Mouse (Mus musculus): ENCODE data around the gene Evx2.

The Evx2 gene

DNA sequence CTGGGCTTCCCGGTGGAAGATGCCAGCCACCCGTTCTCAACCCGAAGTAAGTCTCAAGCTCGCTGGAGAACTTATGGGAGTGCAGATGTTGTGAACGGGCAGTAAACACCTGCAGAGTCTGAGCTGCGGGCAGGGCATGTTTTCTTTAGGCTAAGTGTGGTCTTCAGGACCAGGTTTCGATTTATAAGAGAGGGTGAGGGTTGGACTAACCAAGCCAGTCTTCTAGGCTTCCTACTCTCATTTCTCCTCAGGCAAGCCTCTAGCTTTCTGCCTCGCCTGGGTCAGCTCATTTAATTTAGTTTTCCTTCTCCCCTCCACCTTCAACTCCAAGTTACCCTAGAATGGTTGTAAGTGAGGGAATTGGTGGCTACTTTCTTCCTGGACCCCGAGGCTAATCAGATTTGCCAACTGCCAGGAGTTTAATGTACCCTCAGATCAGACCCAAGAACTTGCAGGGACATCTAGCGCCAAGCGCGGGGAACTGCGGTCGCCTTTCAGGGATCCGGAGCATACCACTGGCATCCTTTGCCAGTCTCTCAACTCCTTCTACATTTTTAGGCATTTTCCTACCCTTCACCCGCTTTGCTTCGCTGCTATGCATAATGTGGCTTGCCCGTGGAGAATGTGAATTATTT is 4.1 kb upstream of the Evx2 start:
- DNase-seq (ENCODE audit: low spot score) = peak; percentile 30

DNA sequence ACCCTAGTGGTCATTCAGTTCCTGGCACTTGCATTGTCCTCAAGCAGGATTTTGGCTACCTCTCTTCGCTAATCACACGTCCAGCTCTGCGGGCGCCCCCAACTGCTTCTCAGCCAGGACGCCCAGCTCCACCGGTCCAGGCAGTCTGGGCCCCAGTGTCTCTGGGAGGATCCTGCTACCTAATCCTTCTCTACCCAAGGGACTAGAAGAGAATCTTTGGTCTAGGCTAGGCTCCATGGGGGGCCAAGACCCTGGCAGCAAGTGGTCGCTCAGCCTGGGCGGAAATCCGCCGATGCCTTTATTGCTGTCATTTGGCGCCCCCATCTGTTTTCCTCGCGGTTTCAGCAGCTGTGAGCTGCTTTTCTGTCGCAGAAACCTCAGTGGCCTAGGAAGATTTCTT is 2.3 kb upstream of the Evx2 start:
- no peak for DNase-seq (ENCODE audit: low spot score)

DNA sequence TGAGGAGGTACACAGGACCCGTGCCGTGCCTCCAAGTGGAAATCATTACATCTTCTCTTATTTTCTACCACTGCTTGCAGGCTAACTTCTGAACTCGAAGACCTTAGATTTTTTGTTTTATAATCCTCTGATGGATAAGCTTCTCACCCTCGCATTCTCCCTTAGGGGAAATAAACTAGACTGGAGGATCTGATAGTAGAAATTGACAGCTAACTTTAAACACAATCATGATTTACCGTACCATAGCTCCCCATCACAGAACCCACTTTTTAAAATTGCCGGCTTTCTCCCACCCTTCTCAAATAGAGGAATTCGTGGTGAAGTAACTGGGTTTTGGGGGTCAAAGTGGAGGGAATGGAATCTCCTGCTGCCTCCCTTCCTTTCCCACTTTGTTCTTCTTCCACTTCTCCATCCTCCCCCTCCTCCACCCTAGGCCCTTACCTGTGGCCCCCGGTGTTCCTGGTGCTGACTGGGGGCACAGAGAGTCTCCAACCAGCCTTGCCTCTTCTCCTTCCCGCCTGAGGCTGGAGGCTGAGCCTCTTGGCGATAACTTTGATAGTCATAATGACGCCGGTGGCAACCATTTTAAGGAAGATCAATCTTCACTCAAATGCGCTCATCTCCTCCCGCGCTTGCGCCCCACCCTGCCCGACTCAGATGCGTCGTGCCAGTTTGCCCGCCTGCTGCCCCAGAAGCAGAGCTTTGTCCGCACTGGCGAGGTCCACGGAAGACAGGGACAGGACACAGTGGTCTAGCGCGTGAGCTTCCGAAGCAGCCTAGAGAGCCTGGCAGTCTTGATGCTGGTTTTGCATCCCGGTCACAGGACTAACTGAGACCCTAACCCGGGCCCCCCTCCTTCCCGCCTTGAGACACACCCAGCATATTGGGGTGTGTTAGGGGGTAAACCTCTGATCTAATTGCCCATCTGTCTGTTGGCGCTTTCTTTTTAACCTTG is 1.3 kb upstream of the Evx2 start:
- DNase-seq (ENCODE audit: low spot score) = no peak

DNA sequence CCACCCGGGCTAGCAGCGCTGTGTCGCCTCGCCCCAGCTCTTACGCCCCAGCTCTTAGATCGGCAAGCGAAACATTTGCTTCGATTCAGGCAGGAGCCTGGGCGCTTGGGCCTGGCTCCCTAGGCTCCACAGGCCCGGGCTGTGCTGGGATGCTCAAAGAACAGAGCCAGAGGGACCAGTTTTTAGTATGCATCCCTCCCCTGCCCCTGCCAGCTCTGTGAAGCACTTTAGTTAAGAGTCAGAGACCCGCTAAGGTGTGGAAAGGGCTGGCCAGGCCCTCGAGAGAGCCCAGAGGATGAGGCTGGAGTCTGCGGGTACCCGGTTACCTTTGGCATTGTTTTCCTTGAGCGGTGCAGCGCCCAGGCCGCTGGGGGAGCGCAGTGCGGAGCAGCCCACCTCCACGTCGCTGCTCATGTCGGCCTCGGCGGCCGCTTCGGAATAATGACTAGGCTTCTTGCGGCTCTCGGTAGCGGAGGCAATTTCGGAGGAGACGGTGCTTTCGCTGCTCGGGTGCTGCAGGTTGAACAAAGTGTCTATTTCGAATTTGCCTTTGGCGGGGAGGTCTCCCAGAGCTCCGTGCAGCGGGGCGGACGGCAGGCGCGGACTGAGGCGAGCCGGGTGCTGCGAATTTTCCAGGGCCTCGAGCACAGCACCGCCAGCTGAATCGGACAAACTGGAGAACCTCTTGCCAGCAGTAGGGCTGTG is 538 bp downstream of the Evx2 start:
- no peak for DNase-seq (ENCODE audit: low spot score)

DNA sequence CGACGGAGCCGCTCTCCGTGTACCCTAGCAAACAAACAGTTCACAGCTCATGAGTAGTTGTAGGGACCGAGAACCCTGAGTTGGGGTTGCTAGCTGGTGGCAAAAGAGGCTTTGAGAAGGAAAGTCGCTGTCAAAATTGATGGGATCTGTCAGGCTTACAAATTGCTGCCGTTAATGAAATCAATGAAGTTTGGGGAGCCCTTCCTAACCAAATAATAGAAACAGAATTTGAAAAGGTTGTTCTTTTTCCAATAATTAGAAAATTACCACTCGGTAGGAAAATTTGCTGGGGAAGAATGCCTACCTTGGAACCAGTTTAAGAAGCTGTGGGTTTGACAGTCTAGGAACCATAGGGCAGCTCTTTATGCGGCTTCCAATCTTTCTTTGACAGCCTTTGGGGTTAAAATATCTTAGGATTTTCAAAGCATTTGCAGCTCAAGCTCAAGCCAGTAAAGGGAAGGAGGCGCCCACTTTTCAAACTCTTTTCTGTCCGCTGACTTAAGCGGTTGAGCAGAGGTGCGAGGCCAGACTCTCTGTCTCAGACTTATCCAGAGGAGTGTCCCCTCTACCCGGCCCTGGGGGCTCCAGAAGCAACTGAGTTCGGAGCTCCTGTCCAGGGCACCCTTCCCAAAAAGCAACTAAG is 1.2 kb downstream of the Evx2 start:
- no peak for DNase-seq (ENCODE audit: low spot score)

DNA sequence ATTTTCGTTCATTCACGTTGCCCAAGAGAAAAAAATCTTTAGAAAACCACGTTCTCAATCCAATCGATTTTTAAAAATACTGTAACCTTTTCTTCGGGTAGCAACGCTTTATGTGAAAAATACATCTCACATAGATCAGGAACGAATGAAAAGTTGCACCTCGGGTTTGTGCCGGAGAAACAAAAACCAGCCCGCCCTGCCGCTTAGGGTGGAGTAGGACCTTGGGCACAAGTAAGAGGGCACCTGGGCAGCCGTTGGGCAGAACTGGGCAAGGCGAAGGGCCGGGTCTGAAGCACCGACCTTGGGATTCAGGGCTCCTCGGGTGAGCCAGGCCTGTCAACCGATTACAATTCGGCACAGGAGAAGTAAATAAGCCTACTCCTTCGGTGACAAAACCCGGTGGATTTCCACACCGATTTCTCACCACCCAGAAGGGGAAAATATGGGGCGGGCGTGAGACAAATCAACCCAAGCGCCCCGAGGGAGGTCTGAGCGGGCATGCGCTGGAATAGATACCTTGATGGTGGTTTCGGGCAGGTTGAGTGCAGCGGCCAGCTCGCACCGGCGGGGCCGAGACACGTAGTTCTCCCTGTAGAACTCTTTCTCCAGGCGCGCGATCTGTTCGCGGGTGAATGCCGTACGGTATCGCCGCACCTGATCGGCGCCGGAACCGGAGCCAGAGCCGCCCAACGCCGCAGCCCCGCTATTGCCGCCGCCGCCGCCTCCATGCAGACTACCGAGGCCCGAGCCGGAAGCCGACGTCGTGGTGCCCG is 1.9 kb downstream of the Evx2 start:
- no peak for DNase-seq (ENCODE audit: low spot score)

DNA sequence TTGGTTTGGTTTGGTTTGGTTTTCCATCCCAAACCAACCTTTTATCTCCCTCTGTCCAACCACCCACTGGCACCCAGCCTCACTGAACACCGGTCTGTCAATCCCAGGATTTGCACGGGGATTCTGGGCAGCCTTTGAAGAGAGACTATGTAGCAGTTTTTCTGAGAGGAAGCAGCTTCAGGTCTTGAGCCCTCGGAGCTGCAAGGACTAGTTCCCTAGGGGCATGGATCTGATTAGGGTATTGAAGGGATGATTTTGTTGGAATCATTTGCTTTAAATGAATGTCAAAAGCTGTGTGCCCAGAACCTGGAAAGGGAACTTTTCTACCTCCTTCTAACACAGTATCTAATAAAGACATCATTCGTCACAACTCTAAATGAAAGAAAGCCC is 2.7 kb downstream of the Evx2 start:
- no peak for DNase-seq (ENCODE audit: low spot score)

DNA sequence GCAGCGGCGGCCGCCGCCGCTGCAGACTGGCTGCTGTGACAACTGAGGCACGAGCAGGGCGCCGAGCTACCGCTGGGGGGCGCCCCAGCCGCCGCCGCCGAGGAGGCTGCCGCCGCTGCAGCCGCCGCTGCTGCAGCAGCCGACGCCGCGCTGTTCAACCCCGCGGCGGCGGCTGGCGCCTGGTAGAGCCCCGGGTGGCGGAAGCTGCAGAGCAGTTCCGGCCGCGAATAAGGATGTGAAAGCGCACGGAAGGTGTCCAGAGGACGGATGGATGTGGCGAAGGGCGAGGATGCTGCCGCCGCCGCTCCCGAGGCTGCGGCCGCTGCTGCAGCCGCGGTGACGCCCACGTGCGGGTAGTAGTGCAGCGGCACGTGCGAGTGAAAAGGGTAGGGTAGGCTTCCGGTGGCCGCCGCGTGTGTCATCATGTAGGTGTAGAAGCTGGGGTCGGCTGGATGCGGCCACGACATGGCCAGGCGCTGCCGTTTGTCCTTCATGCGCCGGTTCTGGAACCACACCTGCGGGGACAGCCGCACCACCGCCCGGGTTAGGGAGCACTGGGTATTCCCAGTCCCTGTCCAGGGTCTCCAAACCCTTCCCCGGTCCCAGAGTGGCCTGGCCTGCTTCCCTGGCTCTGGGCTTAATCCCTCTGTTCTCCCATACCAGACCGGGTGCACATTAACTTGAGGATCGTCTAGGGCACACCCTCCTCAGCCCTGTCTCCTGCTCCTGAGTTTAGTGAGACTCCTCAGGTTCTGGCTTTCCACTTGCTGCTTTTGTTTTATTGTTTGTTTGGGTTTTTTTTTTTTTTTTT is 3.3 kb downstream of the Evx2 start:
- DNase-seq (ENCODE audit: low spot score) = no peak

DNA sequence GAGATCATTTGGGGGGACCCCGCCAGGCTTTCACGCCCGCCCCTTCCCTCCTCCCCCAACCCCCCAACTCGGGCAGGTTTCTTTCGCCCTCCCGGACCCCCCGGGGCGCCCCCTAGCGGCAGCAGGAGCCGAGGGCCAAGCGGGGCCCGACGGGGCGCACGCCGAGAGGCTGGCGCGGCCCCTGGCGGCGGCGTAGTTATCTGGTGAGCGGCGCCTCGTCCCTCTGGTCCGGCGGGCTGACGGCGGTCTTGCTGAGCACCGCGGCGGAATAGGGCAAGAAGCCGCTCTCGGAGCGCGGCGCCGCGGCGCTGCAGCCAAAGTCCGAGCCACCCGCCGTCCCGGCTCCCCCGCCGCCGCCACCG is 4.0 kb downstream of the Evx2 start:
- no peak for DNase-seq (ENCODE audit: low spot score)

DNA sequence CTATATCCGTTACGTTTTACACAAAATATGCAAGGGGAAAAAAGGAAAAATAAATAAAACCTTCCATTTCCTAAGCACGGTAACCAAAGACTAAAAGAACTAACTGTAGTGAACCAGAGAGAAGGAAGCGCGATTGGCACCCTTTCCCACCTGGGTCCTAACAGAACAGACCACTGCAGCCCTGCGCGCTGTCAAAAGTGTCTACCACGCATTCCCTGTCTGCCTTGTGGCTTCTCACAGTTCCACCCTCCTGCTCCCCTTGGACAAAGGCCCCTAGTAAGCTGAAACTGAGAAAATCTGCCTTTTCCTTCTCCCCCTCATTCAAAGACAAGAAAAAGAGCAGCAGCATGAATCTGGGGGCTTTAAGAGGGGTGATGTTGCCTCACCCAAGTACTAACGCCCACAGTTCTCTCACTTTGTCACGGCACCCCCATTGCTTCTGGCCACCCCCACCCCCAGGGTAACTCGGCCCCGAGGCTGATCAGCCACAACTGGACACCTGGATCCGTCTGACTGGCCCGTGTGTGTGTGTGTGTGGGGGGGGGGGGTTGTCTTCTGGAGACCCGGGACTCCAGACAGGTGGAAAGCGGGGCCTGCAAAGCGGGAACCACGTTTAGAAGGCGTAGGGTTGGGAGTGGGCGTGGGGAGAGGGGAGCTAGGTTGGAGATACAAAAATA is 4.5 kb downstream of the Evx2 start:
- no peak for DNase-seq (ENCODE audit: low spot score)

DNA sequence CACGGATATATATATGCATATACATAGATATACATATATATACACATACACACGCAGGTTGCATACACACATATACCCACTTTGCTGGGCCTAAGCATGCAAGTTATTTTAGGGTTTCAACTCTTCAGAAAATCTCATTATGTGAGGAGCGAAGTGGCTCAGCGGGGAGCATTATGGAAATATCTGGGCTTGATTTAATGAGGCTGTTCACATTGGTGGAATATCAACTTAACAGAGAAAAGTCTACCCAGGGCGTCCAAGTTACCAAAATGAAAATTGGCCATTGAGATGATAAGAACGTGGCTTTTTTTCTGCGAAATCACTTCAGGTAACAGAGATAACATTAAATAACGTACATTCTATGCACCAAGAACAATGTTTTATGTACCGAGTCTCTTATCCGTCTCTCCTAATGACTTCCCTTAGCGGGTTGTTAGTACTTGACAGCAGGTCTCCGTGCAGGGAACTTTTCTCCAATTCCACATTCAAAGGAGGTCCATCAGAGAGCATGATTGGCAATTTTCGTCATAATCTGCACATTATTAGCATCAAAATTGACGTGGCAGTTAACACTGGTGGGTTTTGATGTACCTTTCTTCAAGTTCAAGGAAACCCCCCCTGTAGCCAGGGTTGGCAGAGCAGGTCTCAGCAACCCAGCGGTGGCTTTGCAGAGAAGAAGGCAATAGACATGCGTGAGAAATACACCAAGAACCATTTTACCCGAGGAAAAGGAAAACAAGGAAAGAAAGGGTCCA is 5.4 kb downstream of the Evx2 start:
- DNase-seq (ENCODE audit: low spot score) = no peak

DNA sequence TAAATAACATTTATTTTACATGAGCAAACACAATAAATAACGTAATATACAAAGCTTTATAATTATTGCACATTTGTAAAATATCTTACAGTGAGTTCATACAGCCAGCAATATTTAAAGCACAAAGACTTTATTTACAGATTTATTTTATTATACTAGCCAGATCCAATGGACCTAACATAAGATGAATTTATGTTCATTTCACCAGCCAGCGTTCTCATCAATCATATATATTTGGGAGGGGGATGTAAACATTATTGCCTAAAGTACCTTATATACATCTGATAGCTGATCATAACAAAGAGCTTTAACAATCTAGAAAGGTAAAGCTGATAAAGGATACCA is 6.4 kb downstream of the Evx2 start:
- DNase-seq (ENCODE audit: low spot score) = no peak

DNA sequence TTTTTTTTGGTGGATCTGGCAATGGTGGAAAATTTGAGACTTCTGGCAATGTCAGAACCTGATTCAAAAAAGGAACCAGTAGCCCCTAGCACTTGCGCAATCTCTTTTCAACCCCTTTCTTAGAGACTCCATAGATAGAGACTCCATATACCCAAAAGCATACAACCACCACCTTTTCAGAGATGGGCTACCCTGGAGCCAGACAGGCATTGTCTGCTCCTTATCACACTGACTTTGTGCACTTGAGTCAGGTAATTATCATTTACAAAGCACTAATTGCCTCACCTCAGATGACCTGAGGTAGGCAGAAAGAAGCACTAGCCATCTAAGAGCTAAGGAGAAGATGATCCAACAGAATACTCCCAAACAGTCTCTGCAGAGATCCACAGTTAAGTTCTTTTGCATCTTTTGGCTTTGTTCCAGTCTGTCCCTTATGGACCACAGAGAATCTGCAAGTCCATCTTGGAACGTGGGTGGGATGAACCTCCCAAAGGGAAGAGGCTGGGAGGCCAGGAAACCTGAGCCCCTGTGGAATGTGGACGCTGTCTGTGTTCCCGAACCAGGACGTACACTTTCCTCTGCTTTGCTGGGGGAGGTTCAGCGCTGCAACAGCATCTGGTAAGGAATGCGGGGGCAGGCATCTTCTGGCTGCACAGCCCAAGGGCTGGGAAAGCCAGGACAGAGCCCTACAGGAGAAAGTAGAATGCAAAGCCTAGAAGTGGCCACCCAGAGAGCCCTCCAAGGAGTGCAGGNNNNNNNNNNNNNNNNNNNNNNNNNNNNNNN is 12.1 kb downstream of the Evx2 start:
- DNase-seq (ENCODE audit: low spot score) = no peak

DNA sequence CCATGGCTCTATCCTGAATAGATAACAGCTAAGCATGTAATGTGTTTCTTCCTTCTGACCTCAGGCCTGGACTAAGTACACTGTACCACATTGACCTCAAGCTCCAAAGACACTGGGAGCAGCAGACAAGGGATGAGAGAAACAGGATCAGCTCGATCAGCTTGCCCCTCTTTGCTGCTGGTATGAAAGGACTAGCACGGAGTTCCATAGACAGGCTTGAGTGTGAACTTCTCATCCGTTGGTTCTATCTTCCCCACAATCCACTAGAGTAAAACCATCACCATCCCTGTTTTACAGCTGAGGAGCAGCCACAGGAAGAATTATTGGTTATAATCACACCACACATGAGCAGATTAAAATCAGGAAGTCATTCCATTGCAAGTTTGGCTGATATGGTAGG is 13.7 kb downstream of the Evx2 start:
- no peak for DNase-seq (ENCODE audit: low spot score)

DNA sequence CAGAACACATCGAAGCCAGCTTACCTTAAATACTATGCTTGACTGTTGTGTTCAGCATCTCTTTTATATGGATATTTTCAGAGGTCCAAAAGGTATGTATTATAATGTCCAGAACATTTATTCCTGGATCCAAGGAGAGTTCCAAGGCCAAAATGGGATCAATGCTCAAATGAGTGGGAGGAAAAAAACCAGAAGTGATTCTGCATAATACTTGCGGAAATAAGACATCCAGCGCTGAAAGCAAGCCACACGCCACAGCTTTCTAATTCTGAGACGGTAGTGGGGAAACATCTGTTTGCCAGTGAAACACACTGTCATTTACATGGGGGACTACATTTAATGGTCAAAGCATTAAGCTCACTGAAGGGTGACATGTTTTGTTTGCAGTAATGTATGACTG is 16.9 kb downstream of the Evx2 start:
- DNase-seq (ENCODE audit: low spot score) = no peak

DNA sequence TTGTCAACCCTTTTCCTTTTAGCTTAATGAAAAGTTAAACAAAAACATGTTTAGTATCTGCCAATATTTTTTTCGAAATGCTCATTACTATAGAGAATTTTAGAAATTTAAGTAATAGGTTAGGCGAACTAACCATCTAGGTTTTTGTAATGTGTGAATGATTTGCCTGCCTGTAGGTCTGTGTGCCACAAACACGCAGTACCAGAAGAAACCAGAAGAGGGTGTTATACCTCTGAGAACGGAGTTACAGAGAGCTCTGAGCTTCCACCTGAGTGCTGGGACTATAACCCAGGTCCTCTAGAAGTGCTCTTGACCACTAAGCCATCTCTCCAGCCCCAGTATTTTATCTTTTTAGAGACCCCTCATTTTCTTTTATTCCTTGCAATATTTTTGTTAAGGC is 23.9 kb downstream of the Evx2 start:
- DNase-seq (ENCODE audit: low spot score) = no peak

DNA sequence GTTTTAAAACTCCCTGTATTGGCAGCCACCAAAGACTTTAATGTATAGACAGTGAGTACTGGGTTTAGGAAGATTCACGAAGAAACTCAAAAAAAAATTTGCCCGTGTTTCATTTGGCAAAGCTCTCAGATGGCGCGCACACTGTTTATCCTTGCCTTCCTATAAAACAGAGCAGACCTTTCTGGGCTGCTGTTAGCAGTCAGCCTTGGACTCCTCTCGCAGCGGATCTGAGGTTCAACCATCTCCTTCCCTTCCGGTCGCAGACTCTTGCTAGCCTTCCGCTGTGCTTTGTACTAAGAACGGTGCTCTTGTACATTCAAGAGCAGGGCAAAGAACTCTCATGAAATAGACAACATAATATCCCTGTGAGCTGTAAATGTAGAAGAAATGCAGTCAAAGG is 39.0 kb downstream of the Evx2 start:
- no peak for DNase-seq (ENCODE audit: low spot score)

DNA sequence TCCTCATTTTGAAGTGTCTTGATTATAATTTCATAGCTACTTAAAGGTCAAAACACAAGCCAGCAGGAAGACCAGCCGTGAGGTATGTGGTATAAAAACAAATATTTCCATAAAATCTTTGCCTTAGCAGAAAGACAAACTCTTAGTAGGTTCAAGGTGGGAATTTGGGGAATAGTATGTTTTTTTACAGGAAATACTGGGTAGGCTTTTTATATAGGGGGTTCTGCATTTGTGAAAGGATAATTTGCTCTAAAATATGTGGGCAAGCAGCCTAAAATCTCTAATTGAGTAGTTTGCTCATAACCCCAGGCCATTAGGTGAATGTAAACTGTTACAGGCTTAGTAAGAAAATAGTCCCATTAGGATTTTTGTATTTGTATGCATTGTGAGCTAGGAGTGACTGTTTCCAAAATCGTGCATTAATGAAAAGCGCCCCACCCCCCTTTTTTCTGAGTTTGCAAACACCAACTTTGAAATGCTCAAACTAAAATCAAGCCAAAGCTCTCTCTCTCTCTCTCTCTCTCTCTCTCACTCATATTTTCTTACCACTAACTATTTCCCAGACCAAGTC is 39.6 kb downstream of the Evx2 start:
- DNase-seq (ENCODE audit: low spot score) = no peak

DNA sequence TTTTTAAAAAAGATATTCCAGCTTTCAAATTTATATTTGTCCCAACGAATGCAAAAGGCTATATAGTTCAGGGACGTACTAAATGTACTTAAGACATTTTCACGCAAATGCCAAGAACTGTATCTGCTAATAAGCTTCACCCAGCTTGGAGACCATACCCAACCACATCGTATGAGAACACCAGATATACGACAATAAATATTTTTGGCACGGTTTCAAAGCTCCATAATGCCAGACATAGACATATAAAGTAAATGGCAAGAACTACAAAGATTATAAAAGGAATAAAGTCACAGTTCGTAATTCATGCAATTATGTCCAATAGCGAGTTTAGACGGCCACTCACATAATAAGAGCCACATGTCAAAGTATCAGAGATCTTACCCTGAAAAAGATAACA is 41.7 kb downstream of the Evx2 start:
- no peak for DNase-seq (ENCODE audit: low spot score)

Measured in MN1 (cell line).